Comparison of ENCODE assay signal across 24 mouse cellular contexts in genomic region chr9:83967439-83968050, GRCm38 (mm10). TPM values are rescaled to one million over a fixed set of nuclear protein-coding genes. Genes with fewer than 3 reads are reported as not detected.
DNase-seq lines count a peak whose midpoint lies in the region; ATAC-seq and TF ChIP-seq lines count a peak whose summit lies in the region.
"Had no signal": no experiment of that assay in that cellular context is flagged by ENCODE, and none has a peak within 500 bp of the region (broad histone marks: within the 10 kb centered on the region; RNA-seq: fewer than 3 reads in every experiment).

No protein-coding gene starts in this region.

- H3K36me3 ChIP-seq in liver, embryonic 12.5 days: no peaks in the 10 kb centered on the region
- H3K36me3 ChIP-seq: forebrain, embryonic 12.5 days; forebrain, embryonic 15.5 days; hindbrain, embryonic 10.5 days; hindbrain, embryonic 13.5 days; intestine, embryonic 15.5 days had no signal

- H3K27me3 ChIP-seq in liver, embryonic 12.5 days (replicated peaks): no peaks in the 10 kb centered on the region
- H3K27me3 ChIP-seq: forebrain, embryonic 12.5 days; forebrain, embryonic 15.5 days; hindbrain, embryonic 13.5 days; intestine, embryonic 15.5 days had no signal

- DNase-seq in adrenal gland, adult (ENCODE audit: inconsistent age in 2 of 2, low spot score in 1 of 2): peak; percentile 36 to 86
- no peak for DNase-seq in adrenal gland, postnatal 10 days
- DNase-seq in 3134 (ENCODE audit: extremely low read depth, insufficient read length, low spot score) (peak; percentile 10), NIH3T3 (ENCODE audit: low read depth) (peak; percentile 36)
- no peak for DNase-seq in cerebellum, adult 18-20 months
- DNase-seq in thymus, postnatal 4 days: no peak
- DNase-seq: adrenal gland, postnatal 25 days; cerebellum, adult 11-12 months; cerebellum, adult 9-10 months; cerebellum, postnatal 14 days; gastrocnemius, postnatal 25 days; kidney, adult 11 months; kidney, adult 8-10 months had no signal

- no peak for TF ChIP-seq POLR2A in embryonic fibroblast, embryonic 13.5 days (IDR thresholded peaks at IDR 0.05; ENCODE audit: low read depth, low read length)

- H3K4me3 ChIP-seq in embryonic fibroblast, embryonic 13.5 days (ENCODE audit: insufficient read depth, low read length): no peak overlapping the region
- H3K4me3 ChIP-seq in liver, embryonic 12.5 days: no peak overlapping the region
- H3K4me3 ChIP-seq: forebrain, embryonic 12.5 days; forebrain, embryonic 15.5 days; hindbrain, embryonic 10.5 days; hindbrain, embryonic 13.5 days; intestine, embryonic 15.5 days had no signal

- no peak for TF ChIP-seq CTCF in embryonic fibroblast, embryonic 13.5 days (IDR thresholded peaks at IDR 0.05; ENCODE audit: borderline replicate concordance, insufficient read depth, low read length)

- no peak for ATAC-seq in liver, embryonic 12.5 days
- ATAC-seq: activated CD4-positive, CD25-positive, alpha-beta regulatory T cell, adult 4 months; CD4-positive, CD25-positive, alpha-beta regulatory T cell, adult 4 months; forebrain, embryonic 15.5 days; hindbrain, embryonic 16.5 days; intestine, embryonic 15.5 days had no signal

- H3K9me3 ChIP-seq in liver, embryonic 12.5 days (replicated peaks): no peaks in the 10 kb centered on the region
- H3K9me3 ChIP-seq: forebrain, embryonic 12.5 days; forebrain, embryonic 15.5 days; hindbrain, embryonic 10.5 days; hindbrain, embryonic 13.5 days; intestine, embryonic 15.5 days had no signal

- peak overlapping the region; percentile 53; the same call in 1 of the 2 replicates for H3K27ac ChIP-seq in embryonic fibroblast, embryonic 13.5 days (ENCODE audit: insufficient read depth, low read length)
- H3K27ac ChIP-seq in liver, embryonic 12.5 days: no peak overlapping the region
- H3K27ac ChIP-seq: forebrain, embryonic 12.5 days; forebrain, embryonic 15.5 days; hindbrain, embryonic 10.5 days; hindbrain, embryonic 13.5 days; intestine, embryonic 15.5 days had no signal

- peaks cover 6% of the 10 kb centered on the region for H3K4me1 ChIP-seq in embryonic fibroblast, embryonic 13.5 days (ENCODE audit: control insufficient read depth, insufficient read depth, low read length)
- no peaks in the 10 kb centered on the region for H3K4me1 ChIP-seq in liver, embryonic 12.5 days
- H3K4me1 ChIP-seq: hindbrain, embryonic 10.5 days; intestine, embryonic 15.5 days had no signal

- 78% methylated on average over 9 of the region's 9 CpGs for WGBS in liver, embryonic 12.5 days (ENCODE audit: insufficient replicate concordance)

- no peak overlapping the region for H3K4me2 ChIP-seq in liver, embryonic 12.5 days
- H3K4me2 ChIP-seq: forebrain, embryonic 12.5 days; forebrain, embryonic 15.5 days; heart, embryonic 11.5 days; hindbrain, embryonic 13.5 days; intestine, embryonic 15.5 days had no signal

- no peak overlapping the region for H3K9ac ChIP-seq in liver, embryonic 12.5 days
- H3K9ac ChIP-seq: forebrain, embryonic 12.5 days; forebrain, embryonic 15.5 days; hindbrain, embryonic 13.5 days; intestine, embryonic 15.5 days had no signal

RNA-seq across cellular contexts. Expression of gene Bckdhb, which starts 42.6 kb away (rescaled TPM):
- 100 to 1,000 TPM; 208 to 221 TPM for total RNA-seq in adrenal gland, postnatal 10 days (2021)
- polyA plus RNA-seq in embryonic fibroblast, embryonic 13.5 days (2011; ENCODE audit: insufficient read length, low read depth, missing spikeins): 19.5 and 29.1 TPM in 2 replicates
- 22.4 and 24.2 TPM in 2 replicates for polyA plus RNA-seq in liver, embryonic 12.5 days (2016; fragmentation: Nextera tagmentation; extraction: Ambion mirVana)

Comparison
In these comparisons a context has a peak if more than half of its experiments do, and no peak if none do; other contexts are left out.
1. DNase-seq: peak in adrenal gland, adult (2 of 2), 3134 (single experiment) and NIH3T3 (single experiment); none in adrenal gland, postnatal 10 days (single experiment), cerebellum, adult 18-20 months (0 of 2) and thymus, postnatal 4 days (single experiment).